Mouse (Mus musculus): ENCODE measurements around the gene Atg10. TPM values are rescaled to one million over a fixed set of nuclear protein-coding genes. Genes with fewer than 3 reads are reported as not detected.

Gene Atg10
- polyA plus RNA-seq, 1 experiment from 2014 or later = 15.4 TPM

DNA sequence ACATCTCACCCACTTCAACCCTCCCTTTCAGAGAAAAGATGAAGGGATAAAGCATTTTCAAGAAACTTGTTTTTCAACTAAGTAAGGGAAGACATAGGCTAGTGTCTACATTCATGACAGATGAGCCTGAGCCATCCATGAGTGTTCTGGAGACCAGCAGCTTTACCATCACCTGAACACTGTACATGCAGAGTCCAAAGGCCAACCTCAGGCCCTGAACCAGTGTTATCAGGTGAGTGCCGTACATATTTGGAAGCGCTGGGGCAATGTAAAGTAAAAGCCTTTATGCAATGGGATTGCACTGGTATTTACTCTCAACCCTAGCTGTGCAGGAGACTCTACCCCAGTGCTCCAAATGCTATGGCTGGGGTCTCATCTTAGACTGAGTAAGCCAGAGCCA, 66.8 kb downstream of the Atg10 start:
- no peak for ATAC-seq
- H3K27ac ChIP-seq (ENCODE audit: low read depth, low read length) = no peak overlapping the region
- H3K27me3 ChIP-seq (replicated peaks; ENCODE audit: control insufficient read depth, insufficient read depth, low read length) = no peaks in the 10 kb centered on the region
- H3K36me3 ChIP-seq (ENCODE audit: control insufficient read depth, insufficient read depth, low read length) = no peaks in the 10 kb centered on the region
- no peaks in the 10 kb centered on the region for H3K4me1 ChIP-seq (ENCODE audit: control insufficient read depth, insufficient read depth, low read length)
- DNase-seq (ENCODE audit: low spot score) = no peak
- no peak overlapping the region for H3K4me3 ChIP-seq (ENCODE audit: low read depth, low read length)
- no peak overlapping the region for H3K4me2 ChIP-seq (ENCODE audit: low read length)
- WGBS = 97% methylated on average over 2 of the region's 2 CpGs
- no peaks in the 10 kb centered on the region for H3K9me3 ChIP-seq (replicated peaks; ENCODE audit: control insufficient read depth, low read length)
- no peak overlapping the region for H3K9ac ChIP-seq (ENCODE audit: low read length)

DNA sequence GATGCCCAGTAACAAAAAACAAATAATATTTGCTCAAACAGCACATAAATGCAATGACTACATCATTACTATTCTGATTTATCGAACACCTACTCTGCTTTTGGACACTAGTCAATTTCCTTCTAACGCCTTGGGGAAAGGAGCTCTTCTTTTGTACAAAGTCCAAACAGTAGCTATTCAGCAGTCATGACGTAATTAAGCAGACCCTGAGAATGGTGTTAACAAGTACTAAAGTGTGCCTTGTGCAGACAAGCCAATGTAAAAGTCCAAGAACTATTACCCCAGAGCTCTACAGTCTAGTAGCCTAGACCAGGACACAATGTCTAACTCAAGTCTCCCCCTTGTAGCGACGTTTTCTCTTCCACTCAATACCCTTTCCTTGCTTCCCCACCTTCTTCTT, 67.5 kb downstream of the Atg10 start:
- Histone ChIP-seq H3K4me3 (ENCODE audit: low read depth, low read length) (no peak overlapping the region), H3K27ac (ENCODE audit: low read depth, low read length) (no peak overlapping the region), H3K4me1 (ENCODE audit: control insufficient read depth, insufficient read depth, low read length) (no peaks in the 10 kb centered on the region), H3K9ac (ENCODE audit: low read length) (no peak overlapping the region), H3K4me2 (ENCODE audit: low read length) (no peak overlapping the region), H3K27me3 (replicated peaks; ENCODE audit: control insufficient read depth, insufficient read depth, low read length) (no peaks in the 10 kb centered on the region), H3K36me3 (ENCODE audit: control insufficient read depth, insufficient read depth, low read length) (no peaks in the 10 kb centered on the region), H3K9me3 (replicated peaks; ENCODE audit: control insufficient read depth, low read length) (no peaks in the 10 kb centered on the region)
- WGBS = 50% methylated on average over 5 of the region's 5 CpGs
- DNase-seq (ENCODE audit: low spot score) = peak; percentile 28
- peak; percentile 57 for ATAC-seq

DNA sequence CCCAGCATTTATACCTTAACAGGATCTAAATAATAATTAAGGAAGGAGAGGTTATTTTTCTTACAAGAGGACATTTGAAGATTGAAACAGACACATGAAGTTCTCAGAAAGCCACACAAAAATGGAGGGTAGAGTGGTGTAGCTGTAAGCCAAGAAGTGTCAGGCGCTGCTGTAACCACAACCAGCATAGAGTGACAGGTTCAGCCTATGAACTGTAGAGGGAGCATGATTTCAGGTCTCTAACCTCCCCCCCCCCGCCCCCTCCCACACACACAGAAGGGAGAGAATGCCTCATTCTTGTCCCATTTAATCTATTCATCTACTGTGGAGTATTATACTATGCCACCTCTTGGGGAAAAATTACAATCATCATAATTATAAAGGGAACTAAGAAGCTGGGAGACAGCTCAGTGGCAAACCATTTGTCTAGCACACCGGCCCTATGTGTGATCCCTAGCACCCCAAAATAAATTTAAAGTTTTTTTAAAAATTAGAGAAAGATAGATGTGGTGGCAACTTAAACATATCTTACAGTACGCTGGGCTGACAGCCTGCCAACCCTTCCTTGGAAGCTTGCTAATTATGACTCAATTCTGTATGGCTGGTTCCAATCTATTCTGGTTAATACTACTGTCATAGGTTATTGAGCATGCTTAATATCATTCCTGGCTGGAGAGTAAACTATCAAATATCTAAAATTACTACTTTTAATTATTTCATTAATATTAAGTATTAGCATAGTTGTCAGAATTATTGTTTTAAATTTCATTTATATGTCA, 68.2 kb downstream of the Atg10 start:
- ATAC-seq = peak; percentile 55; the same call in 1 of the 2 replicates
- Histone ChIP-seq H3K27me3 (replicated peaks; ENCODE audit: control insufficient read depth, insufficient read depth, low read length) (no peaks in the 10 kb centered on the region), H3K4me3 (ENCODE audit: low read depth, low read length) (no peak overlapping the region), H3K9me3 (replicated peaks; ENCODE audit: control insufficient read depth, low read length) (no peaks in the 10 kb centered on the region), H3K36me3 (ENCODE audit: control insufficient read depth, insufficient read depth, low read length) (no peaks in the 10 kb centered on the region), H3K27ac (ENCODE audit: low read depth, low read length) (no peak overlapping the region), H3K4me1 (ENCODE audit: control insufficient read depth, insufficient read depth, low read length) (no peaks in the 10 kb centered on the region), H3K4me2 (ENCODE audit: low read length) (no peak overlapping the region), H3K9ac (ENCODE audit: low read length) (no peak overlapping the region)
- 72% methylated on average over 4 of the region's 4 CpGs for whole genome bisulfite sequencing
- peak; percentile 35 for DNase-seq (ENCODE audit: low spot score)

GRCm38 (mm10) chr13:91154622-91155021, 69.1 kb downstream of the Atg10 start:
- no peak for DNase-seq (ENCODE audit: low spot score)
- no peaks in the 10 kb centered on the region for H3K36me3 ChIP-seq (ENCODE audit: control insufficient read depth, insufficient read depth, low read length)
- ATAC-seq = no peak
- WGBS = 76% methylated on average over 7 of the region's 7 CpGs
- no peaks in the 10 kb centered on the region for H3K4me1 ChIP-seq (ENCODE audit: control insufficient read depth, insufficient read depth, low read length)
- no peaks in the 10 kb centered on the region for H3K27me3 ChIP-seq (replicated peaks; ENCODE audit: control insufficient read depth, insufficient read depth, low read length)
- no peak overlapping the region for H3K4me2 ChIP-seq (ENCODE audit: low read length)
- H3K27ac ChIP-seq (ENCODE audit: low read depth, low read length) = no peak overlapping the region
- no peaks in the 10 kb centered on the region for H3K9me3 ChIP-seq (replicated peaks; ENCODE audit: control insufficient read depth, low read length)
- no peak overlapping the region for H3K4me3 ChIP-seq (ENCODE audit: low read depth, low read length)
- no peak overlapping the region for H3K9ac ChIP-seq (ENCODE audit: low read length)

DNA sequence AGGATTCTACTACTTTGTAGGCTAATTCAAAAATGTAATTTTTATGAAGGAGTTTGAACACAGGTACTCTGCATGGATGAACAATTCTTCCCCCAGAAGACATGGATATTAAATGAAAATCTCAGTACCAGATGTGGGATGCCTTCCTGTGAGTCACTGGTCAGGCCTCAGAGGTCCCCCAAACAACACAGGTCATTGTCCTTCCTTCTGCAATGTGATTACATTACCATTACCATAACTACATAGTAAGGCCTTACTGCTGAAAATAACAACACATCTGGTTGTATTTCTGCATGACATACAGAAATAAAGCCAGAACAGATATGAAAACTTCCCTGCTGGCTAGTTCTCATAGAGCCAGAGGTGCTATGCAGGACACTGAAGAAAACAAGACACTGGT, 87.4 kb downstream of the Atg10 start:
- H3K27me3 ChIP-seq (replicated peaks; ENCODE audit: control insufficient read depth, insufficient read depth, low read length) = no peaks in the 10 kb centered on the region
- H3K27ac ChIP-seq (ENCODE audit: low read depth, low read length) = no peak overlapping the region
- H3K4me1 ChIP-seq (ENCODE audit: control insufficient read depth, insufficient read depth, low read length) = no peaks in the 10 kb centered on the region
- H3K4me2 ChIP-seq (ENCODE audit: low read length) = no peak overlapping the region
- no peaks in the 10 kb centered on the region for H3K9me3 ChIP-seq (replicated peaks; ENCODE audit: control insufficient read depth, low read length)
- H3K4me3 ChIP-seq (ENCODE audit: low read depth, low read length) = no peak overlapping the region
- no peak overlapping the region for H3K9ac ChIP-seq (ENCODE audit: low read length)
- no peak for DNase-seq (ENCODE audit: low spot score)
- no peak for ATAC-seq
- H3K36me3 ChIP-seq (ENCODE audit: control insufficient read depth, insufficient read depth, low read length) = no peaks in the 10 kb centered on the region

DNA sequence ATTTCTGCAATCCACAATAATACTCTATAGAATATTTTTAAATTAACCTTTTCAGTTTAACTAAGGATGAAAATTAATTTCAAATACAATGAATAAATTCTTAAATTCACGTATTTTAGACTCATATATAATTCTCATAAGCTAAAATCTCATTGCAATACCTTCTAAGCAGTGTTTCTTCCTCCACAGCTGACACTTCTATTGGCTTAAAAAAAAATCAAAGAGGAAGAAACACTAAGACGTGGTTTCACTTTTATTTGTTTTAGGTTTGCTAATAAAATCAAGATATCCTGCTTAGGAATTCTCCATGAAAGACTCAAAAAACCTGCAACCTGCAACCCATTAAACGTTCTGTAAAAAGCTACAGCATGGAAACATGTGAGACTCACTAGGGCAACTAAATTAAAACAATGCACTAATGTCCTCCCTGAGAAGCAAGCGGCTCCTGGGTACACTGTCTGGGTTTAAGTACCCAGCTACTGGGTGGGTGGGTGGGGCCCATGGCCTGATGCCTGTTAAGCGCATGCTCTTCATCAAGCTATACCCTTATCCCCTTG, 90.4 kb downstream of the Atg10 start:
- WGBS = 76% methylated on average over 5 of the region's 5 CpGs
- H3K4me3 ChIP-seq (ENCODE audit: low read depth, low read length) = no peak overlapping the region
- H3K9ac ChIP-seq (ENCODE audit: low read length) = no peak overlapping the region
- H3K27me3 ChIP-seq (replicated peaks; ENCODE audit: control insufficient read depth, insufficient read depth, low read length) = no peaks in the 10 kb centered on the region
- peaks cover 7% of the 10 kb centered on the region for H3K4me1 ChIP-seq (ENCODE audit: control insufficient read depth, insufficient read depth, low read length)
- no peak for DNase-seq (ENCODE audit: low spot score)
- no peak for ATAC-seq
- H3K27ac ChIP-seq (ENCODE audit: low read depth, low read length) = no peak overlapping the region
- no peaks in the 10 kb centered on the region for H3K36me3 ChIP-seq (ENCODE audit: control insufficient read depth, insufficient read depth, low read length)
- H3K4me2 ChIP-seq (ENCODE audit: low read length) = no peak overlapping the region
- no peaks in the 10 kb centered on the region for H3K9me3 ChIP-seq (replicated peaks; ENCODE audit: control insufficient read depth, low read length)

GRCm38 (mm10) chr13:91129071-91129470, 94.7 kb downstream of the Atg10 start:
- Histone ChIP-seq H3K36me3 (ENCODE audit: control insufficient read depth, insufficient read depth, low read length) (no peaks in the 10 kb centered on the region), H3K4me2 (ENCODE audit: low read length) (no peak overlapping the region), H3K27ac (ENCODE audit: low read depth, low read length) (peak overlapping the region; percentile 35; the same call in 1 of the 2 replicates), H3K9ac (ENCODE audit: low read length) (0 out of 2 replicates have a peak overlapping the region, but pooled peaks have one; percentile 25), H3K4me1 (ENCODE audit: control insufficient read depth, insufficient read depth, low read length) (peaks cover 8% of the 10 kb centered on the region), H3K27me3 (replicated peaks; ENCODE audit: control insufficient read depth, insufficient read depth, low read length) (no peaks in the 10 kb centered on the region), H3K9me3 (replicated peaks; ENCODE audit: control insufficient read depth, low read length) (no peaks in the 10 kb centered on the region), H3K4me3 (ENCODE audit: low read depth, low read length) (no peak overlapping the region)
- 33% methylated on average over 7 of the region's 7 CpGs for WGBS
- ATAC-seq (peak; percentile 57), DNase-seq (ENCODE audit: low spot score) (peak; percentile 33)

DNA sequence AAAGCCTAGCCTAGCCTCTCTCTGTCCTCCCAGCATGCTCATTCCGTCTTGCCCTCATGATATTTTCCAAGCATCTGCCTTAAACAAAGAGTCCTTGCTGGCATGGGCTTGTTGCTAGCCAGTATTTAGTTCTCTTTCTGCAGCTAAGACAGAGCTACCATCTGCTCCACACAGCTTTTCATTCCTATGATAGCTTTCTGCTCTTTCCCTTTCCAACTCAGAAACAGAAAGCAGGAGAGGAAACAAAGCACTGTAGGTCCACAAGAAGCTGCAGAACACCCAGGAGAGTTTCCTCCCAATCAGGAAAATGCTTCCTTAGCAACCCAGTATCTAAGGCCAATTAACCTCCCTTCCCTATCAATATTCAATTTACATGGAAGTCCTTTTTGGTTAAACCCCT, 95.2 kb downstream of the Atg10 start:
- Histone ChIP-seq H3K9ac (ENCODE audit: low read length) (0 out of 2 replicates have a peak overlapping the region, but pooled peaks have one; percentile 25), H3K4me1 (ENCODE audit: control insufficient read depth, insufficient read depth, low read length) (peaks cover 8% of the 10 kb centered on the region), H3K27me3 (replicated peaks; ENCODE audit: control insufficient read depth, insufficient read depth, low read length) (no peaks in the 10 kb centered on the region), H3K4me2 (ENCODE audit: low read length) (no peak overlapping the region), H3K36me3 (ENCODE audit: control insufficient read depth, insufficient read depth, low read length) (no peaks in the 10 kb centered on the region), H3K4me3 (ENCODE audit: low read depth, low read length) (no peak overlapping the region), H3K9me3 (replicated peaks; ENCODE audit: control insufficient read depth, low read length) (no peaks in the 10 kb centered on the region), H3K27ac (ENCODE audit: low read depth, low read length) (peak overlapping the region; percentile 35; the same call in 1 of the 2 replicates)
- peak; percentile 82 for ATAC-seq
- 23% methylated on average over 1 of the region's 1 CpGs for WGBS
- DNase-seq (ENCODE audit: low spot score) = peak; percentile 60

GRCm38 (mm10) chr13:91118156-91118555, 105.6 kb downstream of the Atg10 start:
- H3K9ac ChIP-seq (ENCODE audit: low read length) = no peak overlapping the region
- WGBS = 88% methylated on average over 4 of the region's 4 CpGs
- H3K4me2 ChIP-seq (ENCODE audit: low read length) = no peak overlapping the region
- DNase-seq (ENCODE audit: low spot score) (no peak), ATAC-seq (no peak)
- no peak overlapping the region for H3K4me3 ChIP-seq (ENCODE audit: low read depth, low read length)
- no peak overlapping the region for H3K27ac ChIP-seq (ENCODE audit: low read depth, low read length)
- no peaks in the 10 kb centered on the region for H3K9me3 ChIP-seq (replicated peaks; ENCODE audit: control insufficient read depth, low read length)
- no peaks in the 10 kb centered on the region for H3K27me3 ChIP-seq (replicated peaks; ENCODE audit: control insufficient read depth, insufficient read depth, low read length)
- H3K36me3 ChIP-seq (ENCODE audit: control insufficient read depth, insufficient read depth, low read length) = no peaks in the 10 kb centered on the region
- H3K4me1 ChIP-seq (ENCODE audit: control insufficient read depth, insufficient read depth, low read length) = no peaks in the 10 kb centered on the region
